Mouse (Mus musculus): Measurements from ENCODE around the gene Arpp19. TPM values are rescaled to one million over a fixed set of nuclear protein-coding genes. Genes with fewer than 3 reads are reported as not detected.
A peak's percentile ranks its signal among the peaks of the same experiment; 100 is the strongest.

The Arpp19 gene
- polyA plus RNA-seq, 1 experiment from 2014 or later = 219 TPM

DNA sequence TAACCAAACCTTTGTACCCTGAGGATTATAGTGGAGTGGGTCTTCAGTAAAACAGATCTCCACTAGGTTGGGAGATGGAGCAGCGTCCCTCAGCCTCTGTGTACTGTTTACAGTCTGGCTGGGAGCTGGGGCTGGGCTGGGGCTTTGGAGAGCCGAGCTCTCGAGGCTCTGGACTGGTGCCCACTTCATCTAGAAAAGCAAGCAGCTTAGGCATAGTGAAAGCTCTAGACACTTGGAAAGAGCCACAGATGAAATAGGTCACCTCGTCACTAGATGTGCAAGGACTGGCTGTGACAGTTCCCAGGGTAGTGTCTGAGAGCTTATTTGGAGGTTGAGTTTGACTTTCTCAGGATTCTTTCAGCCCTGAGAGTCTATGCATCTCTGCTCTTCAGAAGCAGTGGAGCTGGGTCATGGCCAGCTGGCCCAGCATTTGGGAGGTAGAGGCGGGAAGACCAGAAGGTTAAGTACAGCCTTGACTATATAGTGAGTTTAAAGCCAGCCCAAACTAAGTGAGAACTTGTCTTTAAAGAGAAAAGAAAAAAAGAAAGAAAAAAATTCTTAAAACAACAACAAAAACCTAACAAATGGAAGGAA is 35.7 kb upstream of the Arpp19 start:
- Histone ChIP-seq H3K27ac (replicated peaks in 1 of 2; ENCODE audit: control insufficient read depth in 1 of 2, insufficient read depth in 1 of 2, low read depth in 2 of 2, low read length in 2 of 2) (peak overlapping the region in 1 of 2 experiments; percentile 66; a peak in 2 of 4 replicates), H3K4me2 (ENCODE audit: low read length) (peak overlapping the region; percentile 18; the same call in 1 of the 2 replicates)
- peak; percentile 50; the same call in 1 of the 2 replicates for ATAC-seq (ENCODE audit: insufficient number of reproducible peaks, insufficient read depth, low FRiP score, low read depth)

DNA sequence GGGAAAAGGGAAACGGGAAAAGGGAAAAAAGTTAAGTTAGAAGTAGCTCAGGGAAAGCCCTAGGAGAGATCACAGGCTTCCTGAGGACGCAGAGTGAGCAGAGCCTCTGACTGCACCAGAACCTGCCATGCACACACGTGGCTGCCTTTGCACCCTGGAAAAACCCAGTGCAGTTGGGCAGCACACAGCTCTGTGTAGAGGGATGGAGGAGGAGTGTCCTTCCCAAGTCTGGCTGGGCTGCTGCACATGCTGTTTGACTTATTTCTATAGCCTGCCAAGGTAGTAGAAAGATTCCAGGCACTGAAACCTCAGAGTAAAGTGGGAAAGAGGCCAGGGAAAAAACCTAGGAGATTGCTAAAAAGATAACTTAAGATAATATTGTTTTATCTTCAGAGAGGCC is 35.2 kb upstream of the Arpp19 start:
- H3K9ac ChIP-seq (ENCODE audit: low read length) = no peak overlapping the region
- ATAC-seq (ENCODE audit: insufficient number of reproducible peaks, insufficient read depth, low FRiP score, low read depth) = no peak
- peaks cover 18% of the 10 kb centered on the region for H3K36me3 ChIP-seq (ENCODE audit: control insufficient read depth, insufficient read depth, low read length)
- H3K9me3 ChIP-seq (ENCODE audit: control insufficient read depth, low read length) = no peaks in the 10 kb centered on the region
- no peaks in the 10 kb centered on the region for H3K27me3 ChIP-seq (ENCODE audit: control insufficient read depth, insufficient read depth, low read length)
- peak overlapping the region; percentile 3 to 19; a peak in 1 of 4 replicates for H3K27ac ChIP-seq (replicated peaks in 1 of 2; ENCODE audit: control insufficient read depth in 1 of 2, insufficient read depth in 1 of 2, low read depth in 2 of 2, low read length in 2 of 2)
- WGBS = 67% methylated on average over 3 of the region's 3 CpGs
- H3K4me3 ChIP-seq (ENCODE audit: control insufficient read depth in 1 of 2, insufficient read depth in 1 of 2, low read depth in 1 of 2, low read length in 2 of 2) = no peak overlapping the region
- peaks cover 9 to 21% of the 10 kb centered on the region in 2 experiments for H3K4me1 ChIP-seq (ENCODE audit: control insufficient read depth in 2 of 2, insufficient read depth in 2 of 2, low read length in 2 of 2)
- no peak overlapping the region for H3K4me2 ChIP-seq (ENCODE audit: low read length)

More for the DNA sequence above, 35.7 kb upstream of the Arpp19 start:
- Histone ChIP-seq H3K27me3 (ENCODE audit: control insufficient read depth, insufficient read depth, low read length) (no peaks in the 10 kb centered on the region), H3K9ac (ENCODE audit: low read length) (no peak overlapping the region), H3K4me3 (ENCODE audit: control insufficient read depth in 1 of 2, insufficient read depth in 1 of 2, low read depth in 1 of 2, low read length in 2 of 2) (no peak overlapping the region), H3K4me1 (ENCODE audit: control insufficient read depth in 2 of 2, insufficient read depth in 2 of 2, low read length in 2 of 2) (peaks cover 9 to 21% of the 10 kb centered on the region in 2 experiments), H3K36me3 (ENCODE audit: control insufficient read depth, insufficient read depth, low read length) (peaks cover 13% of the 10 kb centered on the region), H3K9me3 (ENCODE audit: control insufficient read depth, low read length) (no peaks in the 10 kb centered on the region)
- WGBS = 22% methylated on average over 5 of the region's 5 CpGs

- no peak overlapping the region for H3K9ac ChIP-seq (ENCODE audit: low read length)
- no peaks in the 10 kb centered on the region for H3K9me3 ChIP-seq (ENCODE audit: control insufficient read depth, low read length)
- no peak for ATAC-seq (ENCODE audit: insufficient number of reproducible peaks, insufficient read depth, low FRiP score, low read depth)
- WGBS = 84% methylated on average over 10 of the region's 10 CpGs
- H3K4me3 ChIP-seq (ENCODE audit: control insufficient read depth in 1 of 2, insufficient read depth in 1 of 2, low read depth in 1 of 2, low read length in 2 of 2) = no peak overlapping the region
- no peaks in the 10 kb centered on the region for H3K27me3 ChIP-seq (ENCODE audit: control insufficient read depth, insufficient read depth, low read length)
- H3K36me3 ChIP-seq (ENCODE audit: control insufficient read depth, insufficient read depth, low read length) = peaks cover 18% of the 10 kb centered on the region
- H3K4me2 ChIP-seq (ENCODE audit: low read length) = no peak overlapping the region
- no peak overlapping the region for H3K27ac ChIP-seq (replicated peaks in 1 of 2; ENCODE audit: control insufficient read depth in 1 of 2, insufficient read depth in 1 of 2, low read depth in 2 of 2, low read length in 2 of 2)
- peaks cover 9 to 21% of the 10 kb centered on the region in 2 experiments for H3K4me1 ChIP-seq (ENCODE audit: control insufficient read depth in 2 of 2, insufficient read depth in 2 of 2, low read length in 2 of 2)
Measured at GRCm38 (mm10) chr9:75004203-75004602, 33.2 kb upstream of the Arpp19 start.

DNA sequence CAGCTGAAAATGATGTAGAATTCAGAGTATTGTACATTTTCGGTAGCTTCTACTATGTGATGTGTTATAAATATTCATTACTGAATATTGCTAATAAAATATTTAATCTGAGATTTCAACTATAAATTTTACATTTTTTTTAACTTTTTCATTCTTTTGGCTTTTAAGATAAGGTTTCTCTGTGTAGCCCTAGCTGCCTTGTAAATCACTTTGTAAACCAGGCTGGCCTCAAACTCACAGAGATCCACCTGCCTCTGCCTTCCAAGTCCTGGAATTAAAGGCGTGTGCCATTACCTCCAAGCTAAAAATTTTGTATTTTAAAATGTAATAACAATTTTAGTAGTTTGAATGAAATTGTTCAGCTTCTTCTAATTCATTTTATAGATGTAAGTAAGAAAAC is 20.8 kb upstream of the Arpp19 start:
- WGBS = 93% methylated on average over 2 of the region's 2 CpGs
- Histone ChIP-seq H3K9me3 (ENCODE audit: control insufficient read depth, low read length) (no peaks in the 10 kb centered on the region), H3K27ac (replicated peaks in 1 of 2; ENCODE audit: control insufficient read depth in 1 of 2, insufficient read depth in 1 of 2, low read depth in 2 of 2, low read length in 2 of 2) (no peak overlapping the region), H3K27me3 (ENCODE audit: control insufficient read depth, insufficient read depth, low read length) (no peaks in the 10 kb centered on the region), H3K9ac (ENCODE audit: low read length) (no peak overlapping the region), H3K4me2 (ENCODE audit: low read length) (no peak overlapping the region), H3K4me1 (ENCODE audit: control insufficient read depth in 2 of 2, insufficient read depth in 2 of 2, low read length in 2 of 2) (no peaks in the 10 kb centered on the region), H3K4me3 (ENCODE audit: control insufficient read depth in 1 of 2, insufficient read depth in 1 of 2, low read depth in 1 of 2, low read length in 2 of 2) (no peak overlapping the region), H3K36me3 (ENCODE audit: control insufficient read depth, insufficient read depth, low read length) (peaks cover 74% of the 10 kb centered on the region)
- ATAC-seq (ENCODE audit: insufficient number of reproducible peaks, insufficient read depth, low FRiP score, low read depth) = no peak

- Histone ChIP-seq H3K27me3 (ENCODE audit: control insufficient read depth, insufficient read depth, low read length) (no peaks in the 10 kb centered on the region), H3K4me1 (ENCODE audit: control insufficient read depth in 2 of 2, insufficient read depth in 2 of 2, low read length in 2 of 2) (no peaks in the 10 kb centered on the region), H3K4me2 (ENCODE audit: low read length) (no peak overlapping the region), H3K27ac (replicated peaks in 1 of 2; ENCODE audit: control insufficient read depth in 1 of 2, insufficient read depth in 1 of 2, low read depth in 2 of 2, low read length in 2 of 2) (no peak overlapping the region), H3K4me3 (ENCODE audit: control insufficient read depth in 1 of 2, insufficient read depth in 1 of 2, low read depth in 1 of 2, low read length in 2 of 2) (no peak overlapping the region), H3K9me3 (ENCODE audit: control insufficient read depth, low read length) (no peaks in the 10 kb centered on the region), H3K36me3 (ENCODE audit: control insufficient read depth, insufficient read depth, low read length) (peaks cover 72% of the 10 kb centered on the region), H3K9ac (ENCODE audit: low read length) (no peak overlapping the region)
- 87% methylated on average over 6 of the region's 6 CpGs for whole genome bisulfite sequencing
- no peak for ATAC-seq (ENCODE audit: insufficient number of reproducible peaks, insufficient read depth, low FRiP score, low read depth)
Measured at GRCm38 (mm10) chr9:75019181-75019580, 18.2 kb upstream of the Arpp19 start.

- no peak overlapping the region for H3K4me2 ChIP-seq (ENCODE audit: low read length)
- peaks cover 68% of the 10 kb centered on the region for H3K36me3 ChIP-seq (ENCODE audit: control insufficient read depth, insufficient read depth, low read length)
- no peaks in the 10 kb centered on the region for H3K4me1 ChIP-seq (ENCODE audit: control insufficient read depth in 2 of 2, insufficient read depth in 2 of 2, low read length in 2 of 2)
- no peak overlapping the region for H3K9ac ChIP-seq (ENCODE audit: low read length)
- no peak for ATAC-seq (ENCODE audit: insufficient number of reproducible peaks, insufficient read depth, low FRiP score, low read depth)
- no peak overlapping the region for H3K4me3 ChIP-seq (ENCODE audit: control insufficient read depth in 1 of 2, insufficient read depth in 1 of 2, low read depth in 1 of 2, low read length in 2 of 2)
- H3K9me3 ChIP-seq (ENCODE audit: control insufficient read depth, low read length) = no peaks in the 10 kb centered on the region
- 85% methylated on average over 3 of the region's 3 CpGs for WGBS
- no peak overlapping the region for H3K27ac ChIP-seq (replicated peaks in 1 of 2; ENCODE audit: control insufficient read depth in 1 of 2, insufficient read depth in 1 of 2, low read depth in 2 of 2, low read length in 2 of 2)
- H3K27me3 ChIP-seq (ENCODE audit: control insufficient read depth, insufficient read depth, low read length) = no peaks in the 10 kb centered on the region
Measured at GRCm38 (mm10) chr9:75019592-75019991, 17.8 kb upstream of the Arpp19 start.

DNA sequence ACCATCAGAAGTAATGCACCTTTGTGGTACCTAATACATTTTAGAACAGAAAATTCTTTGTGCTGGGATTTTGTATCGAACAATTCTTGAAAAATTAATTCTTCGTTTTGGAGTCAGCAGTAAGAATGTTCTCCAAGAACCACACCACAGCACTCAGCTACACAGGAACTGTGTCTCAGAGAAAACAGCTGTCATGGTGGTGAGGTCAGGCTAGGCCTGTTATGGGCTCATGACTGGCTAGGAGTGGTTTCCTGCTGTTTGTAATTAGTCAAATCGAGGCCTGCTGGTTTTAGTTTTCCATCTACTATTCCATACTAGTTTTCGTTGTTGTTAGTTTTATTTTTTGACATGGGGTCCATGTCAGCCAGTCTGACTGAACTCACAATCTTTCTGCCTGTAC is 16.9 kb upstream of the Arpp19 start:
- no peak overlapping the region for H3K4me2 ChIP-seq (ENCODE audit: low read length)
- no peak overlapping the region for H3K4me3 ChIP-seq (ENCODE audit: control insufficient read depth in 1 of 2, insufficient read depth in 1 of 2, low read depth in 1 of 2, low read length in 2 of 2)
- no peak for ATAC-seq (ENCODE audit: insufficient number of reproducible peaks, insufficient read depth, low FRiP score, low read depth)
- peaks cover 61% of the 10 kb centered on the region for H3K36me3 ChIP-seq (ENCODE audit: control insufficient read depth, insufficient read depth, low read length)
- H3K4me1 ChIP-seq (ENCODE audit: control insufficient read depth in 2 of 2, insufficient read depth in 2 of 2, low read length in 2 of 2) = no peaks in the 10 kb centered on the region
- no peaks in the 10 kb centered on the region for H3K27me3 ChIP-seq (ENCODE audit: control insufficient read depth, insufficient read depth, low read length)
- no peak overlapping the region for H3K9ac ChIP-seq (ENCODE audit: low read length)
- H3K27ac ChIP-seq (replicated peaks in 1 of 2; ENCODE audit: control insufficient read depth in 1 of 2, insufficient read depth in 1 of 2, low read depth in 2 of 2, low read length in 2 of 2) = no peak overlapping the region
- WGBS = 72% methylated on average over 4 of the region's 4 CpGs
- H3K9me3 ChIP-seq (ENCODE audit: control insufficient read depth, low read length) = no peaks in the 10 kb centered on the region

DNA sequence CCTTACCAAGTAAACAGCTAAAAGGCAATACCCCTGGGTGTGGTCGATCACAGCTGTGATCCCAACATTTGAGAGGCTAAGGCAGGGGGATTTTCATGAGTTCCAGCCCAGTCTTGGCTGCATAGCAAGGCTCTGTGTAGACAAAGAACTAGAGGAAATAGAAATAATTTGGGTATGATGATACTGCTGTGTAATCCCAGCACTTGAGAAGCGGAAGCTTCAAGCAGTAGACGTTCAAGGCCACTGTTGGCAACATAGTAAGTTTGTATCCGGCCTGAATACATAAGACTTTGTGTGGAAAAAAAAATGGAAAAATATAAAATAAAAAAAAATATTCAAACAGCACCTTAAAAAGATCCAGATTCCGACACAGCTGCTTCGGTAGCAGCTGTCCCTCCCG is 14.9 kb upstream of the Arpp19 start:
- H3K27ac ChIP-seq (replicated peaks in 1 of 2; ENCODE audit: control insufficient read depth in 1 of 2, insufficient read depth in 1 of 2, low read depth in 2 of 2, low read length in 2 of 2) = no peak overlapping the region
- H3K27me3 ChIP-seq (ENCODE audit: control insufficient read depth, insufficient read depth, low read length) = no peaks in the 10 kb centered on the region
- peaks cover 55% of the 10 kb centered on the region for H3K36me3 ChIP-seq (ENCODE audit: control insufficient read depth, insufficient read depth, low read length)
- H3K9ac ChIP-seq (ENCODE audit: low read length) = no peak overlapping the region
- no peaks in the 10 kb centered on the region for H3K9me3 ChIP-seq (ENCODE audit: control insufficient read depth, low read length)
- no peaks in the 10 kb centered on the region for H3K4me1 ChIP-seq (ENCODE audit: control insufficient read depth in 2 of 2, insufficient read depth in 2 of 2, low read length in 2 of 2)
- 85% methylated on average over 7 of the region's 7 CpGs for WGBS
- no peak overlapping the region for H3K4me2 ChIP-seq (ENCODE audit: low read length)
- no peak for ATAC-seq (ENCODE audit: insufficient number of reproducible peaks, insufficient read depth, low FRiP score, low read depth)
- no peak overlapping the region for H3K4me3 ChIP-seq (ENCODE audit: control insufficient read depth in 1 of 2, insufficient read depth in 1 of 2, low read depth in 1 of 2, low read length in 2 of 2)

Measured in heart, embryonic 14.5 days (tissue).